Mouse (Mus musculus): ENCODE measurements around the gene Gmppb. TPM values are rescaled to one million over a fixed set of nuclear protein-coding genes. Genes with fewer than 3 reads are reported as not detected.
"Not testable (repeated sequence)": the region's sequence is repeated elsewhere in the genome, so short reads cannot be mapped to it uniquely, and the experiment has no call there.

The Gmppb gene
- 21.9 and 25.0 TPM in 2 replicates for polyA plus RNA-seq (2016; fragmentation: Nextera tagmentation; extraction: Ambion mirVana)

GRCm38 (mm10) chr9:108049016-108049455 is at the start of gene Gmppb:
Gene Gmppb (plus strand): TSS chr9:108049242.
- Histone ChIP-seq H3K4me1 (peaks cover 26% of the 10 kb centered on the region), H3K4me3 (peak within 1 kb of the TSS; percentile 63), H3K9ac (peak within 1 kb of the TSS; percentile 79), H3K36me3 (peaks cover 61% of the 10 kb centered on the region), H3K27ac (peak within 1 kb of the TSS; percentile 74), H3K27me3 (no peaks in the 10 kb centered on the region), H3K9me3 (replicated peaks) (no peaks in the 10 kb centered on the region), H3K4me2 (replicated peaks) (peak within 1 kb of the TSS; percentile 94)
- peak; percentile 89 for ATAC-seq (ENCODE audit: low FRiP score)
- WGBS: under 1% methylated on average over 35 of the region's 39 CpGs

GRCm38 (mm10) chr9:108001922-108002770 is 46.9 kb upstream of the Gmppb start, which contains the start of gene Ip6k1:
Gene Ip6k1 (plus strand): TSS chr9:108002501.
- under 1% methylated on average over 51 of the region's 51 CpGs for WGBS
- no peaks in the 10 kb centered on the region for H3K9me3 ChIP-seq (replicated peaks)
- peak within 1 kb of the TSS; percentile 98 for H3K4me3 ChIP-seq
- peak within 1 kb of the TSS; percentile 96 for H3K27ac ChIP-seq
- H3K4me2 ChIP-seq (replicated peaks): peak within 1 kb of the TSS; percentile 84
- H3K4me1 ChIP-seq: peaks cover 26% of the 10 kb centered on the region
- peak within 1 kb of the TSS; percentile 96 for H3K9ac ChIP-seq
- ATAC-seq (ENCODE audit: low FRiP score): peak; percentile 98
- no peaks in the 10 kb centered on the region for H3K36me3 ChIP-seq
- no peaks in the 10 kb centered on the region for H3K27me3 ChIP-seq

- peak; percentile 72 for ATAC-seq (ENCODE audit: low FRiP score)
- Histone ChIP-seq H3K4me3 (peak overlapping the region; percentile 98), H3K4me2 (replicated peaks) (peak overlapping the region; percentile 84), H3K9ac (peak overlapping the region; percentile 96), H3K4me1 (peaks cover 26% of the 10 kb centered on the region), H3K9me3 (replicated peaks) (no peaks in the 10 kb centered on the region), H3K36me3 (no peaks in the 10 kb centered on the region), H3K27ac (peak overlapping the region; percentile 96), H3K27me3 (no peaks in the 10 kb centered on the region)
- under 1% methylated on average over 50 of the region's 50 CpGs for WGBS
Observed at GRCm38 (mm10) chr9:108002778-108003530, 46.1 kb upstream of the Gmppb start.

- Histone ChIP-seq H3K4me3 (peak overlapping the region; percentile 98), H3K9me3 (replicated peaks) (no peaks in the 10 kb centered on the region), H3K9ac (peak overlapping the region; percentile 96), H3K4me1 (peaks cover 26% of the 10 kb centered on the region), H3K36me3 (no peaks in the 10 kb centered on the region), H3K27ac (peak overlapping the region; percentile 96), H3K4me2 (replicated peaks) (peak overlapping the region; percentile 84), H3K27me3 (no peaks in the 10 kb centered on the region)
- no peak for ATAC-seq (ENCODE audit: low FRiP score)
- 20% methylated on average over 8 of the region's 8 CpGs for WGBS
Observed at GRCm38 (mm10) chr9:108003531-108003890, 45.5 kb upstream of the Gmppb start.

GRCm38 (mm10) chr9:108008041-108008440 is 41.0 kb upstream of the Gmppb start:
- no peak overlapping the region for H3K9ac ChIP-seq
- no peaks in the 10 kb centered on the region for H3K9me3 ChIP-seq (replicated peaks)
- H3K36me3 ChIP-seq: peaks cover 7% of the 10 kb centered on the region
- H3K4me1 ChIP-seq: peaks cover 22% of the 10 kb centered on the region
- H3K27ac ChIP-seq: no peak overlapping the region
- no peak for ATAC-seq (ENCODE audit: low FRiP score)
- no peak overlapping the region for H3K4me2 ChIP-seq (replicated peaks)
- WGBS: 93% methylated on average over 5 of the region's 5 CpGs
- no peaks in the 10 kb centered on the region for H3K27me3 ChIP-seq
- H3K4me3 ChIP-seq: no peak overlapping the region

- Histone ChIP-seq H3K36me3 (peaks cover 7% of the 10 kb centered on the region), H3K27ac (no peak overlapping the region), H3K9ac (no peak overlapping the region), H3K4me2 (replicated peaks) (no peak overlapping the region), H3K27me3 (no peaks in the 10 kb centered on the region), H3K4me3 (no peak overlapping the region), H3K4me1 (peaks cover 2% of the 10 kb centered on the region; the same call in 1 of the 2 replicates), H3K9me3 (replicated peaks) (no peaks in the 10 kb centered on the region)
- no peak for ATAC-seq (ENCODE audit: low FRiP score)
Observed at GRCm38 (mm10) chr9:108010385-108010784, 38.7 kb upstream of the Gmppb start.

- not testable (repeated sequence) for H3K9ac ChIP-seq; H3K27me3 ChIP-seq; ATAC-seq (ENCODE audit: low FRiP score); H3K4me1 ChIP-seq; H3K27ac ChIP-seq; H3K4me3 ChIP-seq; H3K9me3 ChIP-seq (replicated peaks); H3K4me2 ChIP-seq (replicated peaks); H3K36me3 ChIP-seq
- WGBS: 96% methylated on average over 2 of the region's 2 CpGs
Observed at GRCm38 (mm10) chr9:108013577-108013976, 35.5 kb upstream of the Gmppb start.

- Histone ChIP-seq H3K36me3 (peaks cover 7% of the 10 kb centered on the region), H3K27ac (no peak overlapping the region), H3K9me3 (replicated peaks) (no peaks in the 10 kb centered on the region), H3K4me3 (no peak overlapping the region), H3K4me2 (replicated peaks) (no peak overlapping the region), H3K4me1 (no peaks in the 10 kb centered on the region), H3K27me3 (no peaks in the 10 kb centered on the region), H3K9ac (no peak overlapping the region)
- no peak for ATAC-seq (ENCODE audit: low FRiP score)
- WGBS: 84% methylated on average over 3 of the region's 3 CpGs
Observed at GRCm38 (mm10) chr9:108017127-108017526, 31.9 kb upstream of the Gmppb start.

GRCm38 (mm10) chr9:108020741-108021140 is 28.3 kb upstream of the Gmppb start:
- H3K27me3 ChIP-seq: no peaks in the 10 kb centered on the region
- no peak overlapping the region for H3K9ac ChIP-seq
- H3K4me2 ChIP-seq (replicated peaks): no peak overlapping the region
- no peak overlapping the region for H3K4me3 ChIP-seq
- H3K27ac ChIP-seq: no peak overlapping the region
- H3K4me1 ChIP-seq: no peaks in the 10 kb centered on the region
- peaks cover 21% of the 10 kb centered on the region for H3K36me3 ChIP-seq
- no peaks in the 10 kb centered on the region for H3K9me3 ChIP-seq (replicated peaks)
- ATAC-seq (ENCODE audit: low FRiP score): no peak
- 86% methylated on average over 1 of the region's 1 CpGs for WGBS

GRCm38 (mm10) chr9:108023216-108023615 is 25.8 kb upstream of the Gmppb start:
- no peaks in the 10 kb centered on the region for H3K27me3 ChIP-seq
- H3K9me3 ChIP-seq (replicated peaks): no peaks in the 10 kb centered on the region
- H3K9ac ChIP-seq: no peak overlapping the region
- peaks cover 43% of the 10 kb centered on the region for H3K36me3 ChIP-seq
- ATAC-seq (ENCODE audit: low FRiP score): no peak
- no peaks in the 10 kb centered on the region for H3K4me1 ChIP-seq
- no peak overlapping the region for H3K4me3 ChIP-seq
- 91% methylated on average over 3 of the region's 3 CpGs for WGBS
- no peak overlapping the region for H3K4me2 ChIP-seq (replicated peaks)
- H3K27ac ChIP-seq: no peak overlapping the region

GRCm38 (mm10) chr9:108026584-108026983 is 22.5 kb upstream of the Gmppb start:
- Histone ChIP-seq H3K4me3 (no peak overlapping the region), H3K9me3 (replicated peaks) (no peaks in the 10 kb centered on the region), H3K27me3 (no peaks in the 10 kb centered on the region), H3K4me2 (replicated peaks) (no peak overlapping the region), H3K4me1 (no peaks in the 10 kb centered on the region), H3K36me3 (peaks cover 48% of the 10 kb centered on the region), H3K9ac (no peak overlapping the region), H3K27ac (no peak overlapping the region)
- ATAC-seq (ENCODE audit: low FRiP score): no peak
- WGBS: 91% methylated on average over 3 of the region's 3 CpGs

GRCm38 (mm10) chr9:108027867-108028266 is 21.2 kb upstream of the Gmppb start:
- Histone ChIP-seq H3K9me3 (replicated peaks) (no peaks in the 10 kb centered on the region), H3K4me2 (replicated peaks) (no peak overlapping the region), H3K4me3 (no peak overlapping the region), H3K27ac (no peak overlapping the region), H3K36me3 (peaks cover 60% of the 10 kb centered on the region), H3K27me3 (no peaks in the 10 kb centered on the region), H3K9ac (no peak overlapping the region), H3K4me1 (no peaks in the 10 kb centered on the region)
- WGBS: 96% methylated on average over 3 of the region's 3 CpGs
- no peak for ATAC-seq (ENCODE audit: low FRiP score)

Measured in hindbrain, embryonic 12.5 days (tissue).